Mouse (Mus musculus) embryonic facial prominence, embryonic 13.5 days (tissue): ENCODE data around the gene Smad6. TPM values are rescaled to one million over a fixed set of nuclear protein-coding genes. Genes with fewer than 3 reads are reported as not detected.

Source experiments
- polyA plus RNA-seq: library from polyadenylated mRNA; unstranded; fragments of >200 nt; fragmentation: Nextera tagmentation; extraction: Ambion mirVana; gene quantifications from 2 replicates; pipeline ENCODE4 v1.2.1, GENCODE M21; 2015

Gene Smad6
- polyA plus RNA-seq, 1 experiment from 2014 or later = 17.4 TPM

Other genes with a start within 250 kb of the Smad6 start
- not detected in 2 replicates for gene Lctl, start 95.1 kb upstream of the Smad6 start, polyA plus RNA-seq
- 21.9 and 22.7 TPM in 2 replicates for gene Zwilch, start 151.0 kb upstream of the Smad6 start, polyA plus RNA-seq
- gene Rpl4, start 151.3 kb upstream of the Smad6 start, polyA plus RNA-seq = 1,232 and 1,302 TPM in 2 replicates
- gene Snapc5, start 157.2 kb upstream of the Smad6 start, polyA plus RNA-seq = 33.1 and 36.8 TPM in 2 replicates
- gene Uchl4, start 213.1 kb upstream of the Smad6 start, polyA plus RNA-seq = 3.5 and 5.5 TPM in 2 replicates
- gene Map2k1, start 231.6 kb upstream of the Smad6 start, polyA plus RNA-seq = 82.8 and 87.1 TPM in 2 replicates